Mouse (Mus musculus) natural killer cell, adult 2 months (primary cell): ENCODE measurements around the gene Ddr2.
"Not testable (repeated sequence)": the region's sequence is repeated elsewhere in the genome, so short reads cannot be mapped to it uniquely, and the experiment has no call there.

Experiments used
- DNase-seq, 2 experiments: peaks; one replicate each; pipeline ENCODE4 v3.0.0; 2022; ENCODE audit warnings: low spot score in 2 of 2

Ddr2 gene

DNA sequence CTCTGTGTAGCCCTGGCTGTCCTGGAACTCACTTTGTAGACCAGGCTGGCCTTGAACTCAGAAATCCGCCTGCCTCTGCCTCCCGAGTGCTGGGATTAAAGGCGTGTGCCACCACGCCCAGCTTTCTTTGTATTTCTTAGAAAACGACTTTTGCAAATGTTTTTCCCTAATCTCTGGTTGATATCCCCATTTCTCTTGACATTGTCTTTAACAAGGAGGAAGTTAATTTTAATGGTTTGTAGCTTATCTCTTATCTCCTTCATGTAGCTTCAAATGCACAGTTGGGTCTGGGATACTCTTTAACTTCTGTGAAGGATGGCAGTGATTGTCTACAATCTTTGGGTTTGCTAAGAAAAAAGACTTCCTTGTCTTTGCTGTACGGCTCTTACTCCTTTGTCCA, 7.7 kb downstream of the Ddr2 start:
- not testable (repeated sequence) for DNase-seq

DNA sequence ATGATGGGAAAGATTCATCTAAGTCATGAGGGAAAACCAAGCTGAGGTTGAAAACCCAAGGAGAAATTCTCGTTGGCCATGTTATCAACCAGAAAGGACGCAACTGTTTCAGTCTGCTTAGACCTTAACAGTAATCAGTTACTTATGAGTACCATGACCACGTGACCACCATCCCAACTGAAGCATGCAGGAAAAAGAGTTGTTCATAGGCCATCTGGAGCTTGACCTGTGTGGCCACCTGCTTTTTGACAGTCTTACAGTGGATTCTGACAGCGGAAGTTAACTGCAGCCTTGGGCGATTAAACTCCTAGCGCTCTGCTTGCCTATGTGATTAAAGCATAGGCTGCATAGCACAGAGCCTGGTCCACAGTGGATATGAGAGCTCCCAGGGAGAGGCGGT, 23.9 kb downstream of the Ddr2 start:
- DNase-seq: no peak

- DNase-seq: no peak
These were observed 26.3 kb downstream of the Ddr2 start for GRCm38 (mm10) chr1:170084151-170084796.

DNA sequence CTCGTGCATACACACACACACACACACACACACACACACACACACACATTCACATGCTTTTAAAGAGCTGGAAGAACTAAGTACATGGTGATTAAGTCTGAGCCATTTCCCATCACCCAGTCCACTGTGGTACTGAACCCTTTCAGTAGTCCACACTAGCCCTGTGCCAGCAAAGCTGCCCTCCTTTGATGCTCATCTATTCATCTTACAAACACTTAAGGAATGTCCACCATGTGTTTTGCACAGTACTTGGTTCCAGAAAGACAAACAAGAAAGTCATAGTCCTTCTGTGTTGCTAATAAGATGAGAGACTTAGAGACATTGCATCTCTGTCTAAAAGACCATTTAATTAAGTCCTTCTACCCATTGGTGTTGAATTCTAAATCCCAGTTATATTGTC, 29.7 kb downstream of the Ddr2 start:
- no peak for DNase-seq

- no peak for DNase-seq
These were observed 31.1 kb downstream of the Ddr2 start for GRCm38 (mm10) chr1:170079465-170079864.

GRCm38 (mm10) chr1:170076339-170076738, 34.2 kb downstream of the Ddr2 start:
- no peak for DNase-seq

DNA sequence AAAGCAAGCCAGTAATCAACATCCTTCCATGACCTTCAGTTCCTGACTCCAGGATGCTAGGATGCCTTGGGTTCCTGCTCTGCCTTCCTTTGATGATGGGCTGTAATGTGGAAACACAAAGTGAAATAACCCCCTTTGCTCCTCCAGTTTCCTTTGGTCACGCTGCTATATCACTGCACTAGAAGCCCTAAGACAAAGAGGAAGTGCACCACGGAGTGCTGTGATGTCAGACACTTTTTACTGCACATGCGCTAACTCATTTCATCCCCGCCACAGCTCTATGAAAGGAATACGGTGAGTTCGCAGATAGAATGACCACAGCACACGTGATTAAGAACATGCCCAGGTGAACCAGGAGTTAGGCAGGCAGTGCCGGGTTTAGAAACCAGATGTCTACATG, 36.8 kb downstream of the Ddr2 start:
- DNase-seq: peak; percentile 3 to 24

GRCm38 (mm10) chr1:170069143-170069542, 41.4 kb downstream of the Ddr2 start:
- no peak for DNase-seq

- DNase-seq: no peak
These were observed 44.6 kb downstream of the Ddr2 start for GRCm38 (mm10) chr1:170065931-170066330.

DNA sequence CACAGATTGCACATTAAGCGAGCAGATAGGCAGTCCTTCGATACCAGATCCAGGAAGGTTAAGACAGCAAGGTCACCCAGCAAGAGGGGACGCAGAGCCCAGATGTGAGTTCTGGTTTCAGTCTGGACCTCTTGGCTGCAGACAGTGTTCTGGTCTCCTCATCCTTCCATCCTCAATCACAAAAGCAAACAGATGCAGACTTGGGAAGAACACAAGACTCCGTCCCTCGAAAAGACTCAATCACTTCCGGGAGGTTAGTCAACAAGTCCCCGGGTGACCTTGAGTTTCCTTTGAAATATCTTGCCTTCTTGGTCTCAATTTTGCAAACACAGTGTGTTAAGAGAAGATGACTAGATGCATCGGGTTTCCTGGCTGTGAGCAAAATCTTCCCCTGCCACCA, 45.6 kb downstream of the Ddr2 start:
- DNase-seq: no peak

- no peak for DNase-seq
These were observed 46.5 kb downstream of the Ddr2 start for GRCm38 (mm10) chr1:170064083-170064494.

DNA sequence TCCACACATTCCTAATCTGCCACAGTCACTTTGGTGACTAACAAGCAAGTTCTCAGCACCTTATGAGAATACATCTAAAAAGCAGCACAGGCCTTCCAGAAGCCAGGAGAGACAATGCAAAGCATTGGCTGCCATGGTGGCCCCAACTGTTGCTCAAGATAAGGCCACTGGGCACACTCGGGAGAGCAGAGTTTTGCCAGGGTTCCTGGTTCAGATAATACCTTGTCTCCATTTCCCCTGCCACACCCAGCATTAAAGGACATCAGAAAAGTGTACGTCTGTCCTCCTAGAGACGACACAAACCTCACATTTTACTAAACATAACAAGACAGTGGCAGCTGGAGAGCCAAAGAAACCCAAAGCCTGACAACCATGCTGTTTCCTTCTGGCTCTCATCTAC, 50.3 kb downstream of the Ddr2 start:
- DNase-seq: no peak

DNA sequence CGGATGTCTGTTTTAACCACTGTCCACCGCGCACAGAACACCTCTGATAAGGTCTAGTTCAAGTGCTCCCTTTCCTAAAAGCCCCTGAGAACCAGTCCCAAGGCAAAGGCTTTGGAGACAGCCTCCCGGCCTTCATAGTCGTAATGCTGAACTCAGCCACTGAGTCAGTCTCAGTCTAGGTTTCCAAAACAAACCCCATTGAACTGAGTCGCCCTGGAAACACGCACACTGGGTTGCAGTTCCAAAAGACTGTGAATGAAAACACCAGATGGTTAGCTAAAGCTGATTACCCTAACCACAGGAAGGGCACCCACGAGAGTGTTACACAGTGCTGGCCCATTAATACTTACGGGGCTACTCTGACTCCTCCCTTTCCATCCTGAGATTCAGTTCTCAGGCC, 51.2 kb downstream of the Ddr2 start:
- no peak for DNase-seq

DNA sequence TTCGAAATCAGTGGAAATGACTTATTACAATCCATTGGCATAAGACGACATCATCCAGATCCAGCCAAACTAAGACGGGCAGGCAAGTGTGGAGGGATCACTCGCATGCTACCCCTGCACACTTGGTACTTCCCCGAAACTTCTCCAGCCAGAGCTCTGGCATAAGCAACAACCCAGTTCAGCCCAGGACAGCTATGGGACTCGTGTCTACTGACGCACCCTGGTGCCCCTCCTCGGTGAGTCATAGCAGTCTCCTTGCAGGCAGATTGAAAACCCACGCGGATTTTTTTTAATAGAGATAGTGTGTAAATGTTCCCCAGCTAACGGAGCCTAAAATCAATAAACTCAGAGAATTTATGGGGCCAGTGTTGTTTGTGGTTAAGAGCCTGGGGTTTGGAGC, 52.5 kb downstream of the Ddr2 start:
- no peak for DNase-seq

DNA sequence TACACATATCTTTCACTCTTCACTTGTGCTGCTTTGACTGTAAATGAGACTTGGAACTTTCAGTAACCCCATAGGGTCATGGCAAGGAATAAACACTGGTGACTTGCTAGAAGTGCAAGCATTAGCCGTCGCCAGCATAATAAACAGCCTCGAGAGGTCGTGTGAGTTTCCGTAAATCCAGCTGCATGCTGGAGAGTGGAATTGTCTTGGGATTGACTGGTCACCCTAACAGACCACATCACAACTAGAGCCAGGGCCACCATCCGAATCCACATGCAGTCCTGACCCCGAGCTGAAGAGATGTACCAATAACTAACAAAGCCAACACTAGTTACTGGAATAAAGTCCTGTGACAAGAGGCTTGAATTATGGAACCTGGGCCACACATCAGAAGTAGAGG, 53.0 kb downstream of the Ddr2 start:
- DNase-seq: no peak

DNA sequence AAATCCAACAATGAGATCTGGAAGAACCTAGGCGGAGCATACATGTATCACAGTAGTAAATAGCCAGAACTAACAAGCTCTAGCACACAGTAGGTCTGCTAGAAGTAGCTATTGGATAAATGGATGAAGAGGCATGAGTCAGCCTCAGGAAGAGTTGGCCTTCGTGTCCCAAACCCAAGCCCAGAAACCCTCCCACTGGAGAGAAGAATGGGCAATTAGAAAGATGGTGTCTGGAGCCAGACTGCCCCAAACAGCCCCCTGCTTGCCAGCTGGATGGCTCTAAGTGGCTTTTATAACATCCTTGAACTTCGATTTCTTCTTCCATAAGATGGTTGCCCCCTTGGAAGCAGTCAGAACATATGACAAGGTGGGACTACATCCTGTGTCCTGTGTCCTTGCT, 53.6 kb downstream of the Ddr2 start:
- no peak for DNase-seq

DNA sequence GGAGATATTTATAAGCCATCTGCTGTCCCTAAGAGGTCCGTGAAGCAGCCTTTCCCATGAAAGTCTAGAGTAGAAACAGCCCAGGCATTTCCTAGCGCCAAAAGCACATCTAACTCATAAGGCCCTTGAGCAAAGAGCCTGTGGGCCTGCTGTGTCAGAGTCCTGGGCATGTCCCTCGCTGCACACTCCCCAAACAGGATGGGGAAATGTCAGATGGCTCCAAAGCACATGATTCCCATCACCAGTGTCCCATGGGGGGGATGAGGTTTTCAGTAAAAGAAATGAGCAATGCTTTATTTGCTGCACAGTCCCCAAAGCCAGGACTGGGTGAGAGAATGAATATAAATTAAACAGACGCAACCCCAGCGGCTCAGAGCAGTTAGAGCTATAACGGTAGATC, 54.3 kb downstream of the Ddr2 start:
- no peak for DNase-seq

DNA sequence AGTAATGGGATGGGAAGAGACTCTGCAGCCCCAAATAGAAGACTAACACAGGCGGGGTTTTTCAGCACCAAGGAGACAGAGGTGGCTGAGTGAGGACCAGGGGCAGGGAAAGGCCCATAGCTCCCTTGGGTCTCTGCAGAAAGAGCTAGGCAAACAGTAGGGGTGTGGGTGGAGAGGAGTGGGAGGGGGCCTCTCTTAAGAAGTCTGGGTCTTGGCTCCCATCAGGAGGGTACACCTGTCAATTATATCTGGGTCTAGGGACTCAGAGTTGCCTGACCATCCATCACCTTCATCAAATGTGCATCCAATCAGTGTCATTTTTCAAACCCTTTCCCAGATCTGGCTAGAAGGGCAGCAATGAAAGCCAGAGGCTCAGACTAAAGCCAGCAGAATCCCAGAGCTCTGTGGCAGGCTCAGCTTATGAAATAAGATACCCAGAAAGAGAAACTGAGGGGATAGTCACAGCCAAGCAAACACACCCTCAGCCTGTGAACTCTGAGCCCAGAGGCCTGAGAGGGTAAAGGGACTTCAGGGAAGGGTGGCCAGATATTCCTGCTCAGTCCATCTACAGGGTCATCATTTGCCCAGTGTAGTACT, 58.0 kb downstream of the Ddr2 start:
- DNase-seq: no peak

DNA sequence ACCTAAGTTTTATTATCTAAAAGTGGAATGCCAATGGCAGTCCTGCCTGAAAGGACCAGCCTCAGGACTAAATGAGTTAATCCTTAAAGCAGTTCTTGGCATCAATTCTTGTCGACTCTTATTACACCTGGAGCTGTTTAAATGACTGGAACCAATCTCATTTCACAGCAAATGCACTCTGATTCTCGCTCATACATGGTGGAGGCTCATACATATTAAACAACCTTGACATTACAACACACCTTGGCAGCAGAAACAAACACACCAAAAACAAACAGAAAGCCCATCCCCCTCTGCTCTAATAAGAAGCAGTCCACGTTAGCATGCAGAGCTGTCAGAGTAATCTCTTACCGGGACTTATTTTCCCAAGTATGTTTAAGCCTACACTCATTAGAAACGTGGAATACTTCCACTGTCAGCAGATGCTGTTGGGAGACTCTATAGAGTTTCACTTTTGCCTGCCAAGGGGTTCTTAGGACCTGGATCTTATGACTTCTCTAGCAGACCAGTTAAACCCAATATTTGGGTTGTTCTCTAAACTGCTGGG, 58.9 kb downstream of the Ddr2 start:
- DNase-seq: no peak

- DNase-seq: no peak
These were observed 62.1 kb downstream of the Ddr2 start for GRCm38 (mm10) chr1:170048434-170048833.

GRCm38 (mm10) chr1:170044726-170045471, 65.7 kb downstream of the Ddr2 start:
- DNase-seq: no peak

GRCm38 (mm10) chr1:170043753-170044152, 66.8 kb downstream of the Ddr2 start:
- no peak for DNase-seq

- no peak for DNase-seq
These were observed 67.6 kb downstream of the Ddr2 start for GRCm38 (mm10) chr1:170042996-170043395.
